Mouse (Mus musculus) MEL (cell line): ENCODE data around the gene Lypd4.

Experiments used
- CTCF ChIP-seq, 3 experiments: IDR thresholded peaks in 2 of 3; conservative IDR thresholded peaks in 1 of 3; 2 replicates each; pipeline ENCODE4 v1.5.1; 2011 to 2012; ENCODE audit warnings: low read length in 3 of 3, low read depth in 2 of 3, mild to moderate bottlenecking in 2 of 3, improper control_type of control experiment in 1 of 3, inconsistent platforms in 1 of 3, mixed read lengths in 1 of 3, moderate library complexity in 1 of 3; ENCODE audit not compliant: control insufficient read depth in 1 of 3, insufficient read depth in 1 of 3, poor library complexity in 1 of 3, severe bottlenecking in 1 of 3
- POLR2A ChIP-seq, 2 experiments: IDR thresholded peaks; 2 replicates each; pipeline ENCODE4 v1.6.1; 2011 to 2012; ENCODE audit warnings: low read length in 2 of 2, mild to moderate bottlenecking in 2 of 2, control low read depth in 1 of 2, improper control_type of control experiment in 1 of 2, low read depth in 1 of 2, moderate library complexity in 1 of 2; ENCODE audit not compliant: control insufficient read depth in 1 of 2, insufficient read depth in 1 of 2, poor library complexity in 1 of 2
- TBP ChIP-seq: IDR thresholded peaks from 2 replicates; pipeline ENCODE4 v1.8.0; 2011; ENCODE audit warnings: low read depth, low read length, improper control_type of control experiment

- TF ChIP-seq TBP (0 out of 2 replicates have a peak, but pooled peaks have one; percentile 57), CTCF (IDR thresholded peaks at IDR 0.05 in 2 of 3, conservative IDR thresholded peaks at IDR 0.05 in 1 of 3; ENCODE audit: control insufficient read depth in 1 of 3, insufficient read depth in 1 of 3, low read depth in 2 of 3, low read length in 3 of 3, poor library complexity in 1 of 3, severe bottlenecking in 1 of 3) (no peak), POLR2A (IDR thresholded peaks at IDR 0.05; ENCODE audit: control insufficient read depth in 1 of 2, insufficient read depth in 1 of 2, low read depth in 1 of 2, low read length in 2 of 2, poor library complexity in 1 of 2) (no peak)
Observed at GRCm38 (mm10) chr7:24901842-24902241, 32.1 kb upstream of the Lypd4 start.
